Mouse (Mus musculus): Measurements from ENCODE around the gene Slc12a3. TPM values are rescaled to one million over a fixed set of nuclear protein-coding genes. Genes with fewer than 3 reads are reported as not detected.

Gene Slc12a3
- polyA plus RNA-seq, 1 experiment from 2014 or later = 0.08 TPM

- Histone ChIP-seq H3K9ac (ENCODE audit: low read length) (peak overlapping the region; percentile 95), H3K4me3 (ENCODE audit: low read length) (peak overlapping the region; percentile 87), H3K27me3 (ENCODE audit: control insufficient read depth, insufficient read depth, low read depth, low read length) (no peaks in the 10 kb centered on the region), H3K4me1 (replicated peaks; ENCODE audit: control insufficient read depth, insufficient read depth, low read length) (peaks cover 8% of the 10 kb centered on the region), H3K27ac (ENCODE audit: low read length) (peak overlapping the region; percentile 95), H3K4me2 (ENCODE audit: low read depth, low read length) (peak overlapping the region; percentile 93), H3K9me3 (ENCODE audit: control insufficient read depth, low read length) (no peaks in the 10 kb centered on the region), H3K36me3 (ENCODE audit: control insufficient read depth, insufficient read depth, low read length) (peaks cover 36% of the 10 kb centered on the region)
- 14% methylated on average over 6 of the region's 6 CpGs for WGBS
- ATAC-seq (ENCODE audit: low read depth) = no peak
Measured at GRCm38 (mm10) chr8:94387785-94388184, 58.8 kb downstream of the Slc12a3 start.

DNA sequence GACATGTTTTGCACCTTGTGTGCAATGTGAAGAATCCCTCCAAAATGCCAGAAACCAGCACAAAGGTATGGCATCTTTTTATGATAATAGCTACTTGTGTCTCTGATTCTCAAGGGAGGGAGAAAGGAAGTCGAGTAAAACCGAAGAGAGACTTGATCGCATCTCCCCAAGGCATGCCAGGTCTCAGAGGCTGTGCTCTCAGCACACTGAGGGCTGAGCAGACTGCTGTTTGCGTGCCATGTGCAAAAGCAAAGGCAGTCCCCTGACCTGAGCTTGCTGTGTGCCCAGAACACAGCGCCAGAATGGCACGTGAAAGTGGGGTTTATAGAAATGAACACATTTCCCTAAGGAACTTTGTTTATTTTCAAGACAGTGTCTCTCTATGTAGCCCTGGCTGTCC, 60.5 kb downstream of the Slc12a3 start:
- H3K36me3 ChIP-seq (ENCODE audit: control insufficient read depth, insufficient read depth, low read length) = peaks cover 48% of the 10 kb centered on the region
- H3K4me3 ChIP-seq (ENCODE audit: low read length) = no peak overlapping the region
- no peak for ATAC-seq (ENCODE audit: low read depth)
- H3K27ac ChIP-seq (ENCODE audit: low read length) = no peak overlapping the region
- H3K27me3 ChIP-seq (ENCODE audit: control insufficient read depth, insufficient read depth, low read depth, low read length) = no peaks in the 10 kb centered on the region
- no peak overlapping the region for H3K4me2 ChIP-seq (ENCODE audit: low read depth, low read length)
- WGBS = 89% methylated on average over 6 of the region's 6 CpGs
- no peak overlapping the region for H3K9ac ChIP-seq (ENCODE audit: low read length)
- peaks cover 8% of the 10 kb centered on the region for H3K4me1 ChIP-seq (replicated peaks; ENCODE audit: control insufficient read depth, insufficient read depth, low read length)
- H3K9me3 ChIP-seq (ENCODE audit: control insufficient read depth, low read length) = no peaks in the 10 kb centered on the region

DNA sequence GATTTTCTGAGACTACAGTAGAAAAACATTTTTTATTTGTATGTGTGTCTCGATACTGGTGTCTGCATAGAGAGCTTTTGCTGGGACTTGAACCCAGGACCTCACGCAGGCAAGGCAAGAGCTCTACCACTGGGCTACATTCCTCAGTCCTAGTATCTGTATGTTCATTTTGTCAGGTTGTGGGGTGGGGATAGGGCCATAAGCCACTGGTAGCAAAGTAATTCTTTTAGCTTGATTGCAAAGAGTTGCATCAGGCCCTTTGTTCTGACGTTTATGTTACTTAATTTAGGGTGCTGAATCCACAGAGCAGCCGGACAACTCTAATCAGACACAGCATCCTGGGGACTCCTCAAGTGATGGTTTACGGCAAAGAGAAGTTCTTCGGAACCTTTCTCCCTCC, 61.4 kb downstream of the Slc12a3 start:
- ATAC-seq (ENCODE audit: low read depth) = no peak
- Histone ChIP-seq H3K36me3 (ENCODE audit: control insufficient read depth, insufficient read depth, low read length) (peaks cover 57% of the 10 kb centered on the region), H3K4me3 (ENCODE audit: low read length) (no peak overlapping the region), H3K9me3 (ENCODE audit: control insufficient read depth, low read length) (no peaks in the 10 kb centered on the region), H3K4me2 (ENCODE audit: low read depth, low read length) (no peak overlapping the region), H3K27me3 (ENCODE audit: control insufficient read depth, insufficient read depth, low read depth, low read length) (no peaks in the 10 kb centered on the region), H3K4me1 (replicated peaks; ENCODE audit: control insufficient read depth, insufficient read depth, low read length) (peaks cover 8% of the 10 kb centered on the region), H3K27ac (ENCODE audit: low read length) (no peak overlapping the region), H3K9ac (ENCODE audit: low read length) (no peak overlapping the region)
- WGBS = 93% methylated on average over 6 of the region's 6 CpGs

DNA sequence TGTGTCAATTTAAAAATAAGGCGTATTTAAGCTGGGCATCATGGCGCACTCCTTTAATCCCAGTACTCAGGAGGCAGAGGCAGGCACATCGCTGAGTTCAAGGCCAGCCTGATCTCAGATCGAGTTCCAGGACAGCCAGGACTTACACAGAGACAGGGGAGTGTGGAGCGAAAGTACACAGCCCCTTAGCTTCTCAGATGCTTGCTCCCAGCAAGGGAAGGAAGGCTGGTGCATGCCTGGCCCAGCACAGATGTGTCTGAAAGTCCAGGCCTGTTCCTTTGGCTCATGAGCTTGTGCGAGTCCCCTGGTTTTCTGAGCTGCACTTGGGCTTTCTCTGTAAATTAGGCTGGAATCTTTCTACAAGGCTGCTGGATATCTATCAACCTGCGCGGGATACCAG, 61.9 kb downstream of the Slc12a3 start:
- no peak overlapping the region for H3K4me2 ChIP-seq (ENCODE audit: low read depth, low read length)
- no peak overlapping the region for H3K27ac ChIP-seq (ENCODE audit: low read length)
- ATAC-seq (ENCODE audit: low read depth) = no peak
- H3K4me3 ChIP-seq (ENCODE audit: low read length) = no peak overlapping the region
- H3K4me1 ChIP-seq (replicated peaks; ENCODE audit: control insufficient read depth, insufficient read depth, low read length) = peaks cover 8% of the 10 kb centered on the region
- H3K36me3 ChIP-seq (ENCODE audit: control insufficient read depth, insufficient read depth, low read length) = peaks cover 62% of the 10 kb centered on the region
- H3K9me3 ChIP-seq (ENCODE audit: control insufficient read depth, low read length) = no peaks in the 10 kb centered on the region
- 96% methylated on average over 8 of the region's 8 CpGs for WGBS
- H3K9ac ChIP-seq (ENCODE audit: low read length) = no peak overlapping the region
- no peaks in the 10 kb centered on the region for H3K27me3 ChIP-seq (ENCODE audit: control insufficient read depth, insufficient read depth, low read depth, low read length)

GRCm38 (mm10) chr8:94392147-94392546, 63.1 kb downstream of the Slc12a3 start:
- Histone ChIP-seq H3K4me3 (ENCODE audit: low read length) (no peak overlapping the region), H3K9ac (ENCODE audit: low read length) (no peak overlapping the region), H3K27me3 (ENCODE audit: control insufficient read depth, insufficient read depth, low read depth, low read length) (no peaks in the 10 kb centered on the region), H3K27ac (ENCODE audit: low read length) (no peak overlapping the region), H3K9me3 (ENCODE audit: control insufficient read depth, low read length) (no peaks in the 10 kb centered on the region), H3K36me3 (ENCODE audit: control insufficient read depth, insufficient read depth, low read length) (peaks cover 62% of the 10 kb centered on the region), H3K4me2 (ENCODE audit: low read depth, low read length) (no peak overlapping the region), H3K4me1 (replicated peaks; ENCODE audit: control insufficient read depth, insufficient read depth, low read length) (peaks cover 8% of the 10 kb centered on the region)
- 82% methylated on average over 12 of the region's 12 CpGs for WGBS
- no peak for ATAC-seq (ENCODE audit: low read depth)

DNA sequence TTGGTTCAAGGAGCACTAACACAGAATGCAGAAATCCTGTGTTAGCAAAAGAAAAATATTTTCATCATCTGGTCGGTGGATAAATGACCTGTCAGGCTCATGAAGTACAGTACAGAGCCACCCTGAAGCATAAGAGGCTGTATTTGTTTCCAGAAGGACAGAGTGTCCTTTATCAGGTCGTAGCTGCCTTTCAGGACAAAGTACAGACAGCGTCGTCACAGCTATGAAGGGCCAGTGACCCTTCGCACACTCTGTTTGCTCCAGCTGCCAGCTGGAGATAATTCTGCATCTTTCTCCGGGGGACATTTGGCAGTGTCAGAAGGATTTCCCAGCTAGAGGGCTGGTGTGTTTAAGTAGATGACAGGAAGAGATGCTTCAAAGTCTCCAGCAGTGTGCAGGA, 63.6 kb downstream of the Slc12a3 start:
- peaks cover 62% of the 10 kb centered on the region for H3K36me3 ChIP-seq (ENCODE audit: control insufficient read depth, insufficient read depth, low read length)
- no peaks in the 10 kb centered on the region for H3K9me3 ChIP-seq (ENCODE audit: control insufficient read depth, low read length)
- H3K9ac ChIP-seq (ENCODE audit: low read length) = no peak overlapping the region
- no peak overlapping the region for H3K27ac ChIP-seq (ENCODE audit: low read length)
- H3K4me2 ChIP-seq (ENCODE audit: low read depth, low read length) = no peak overlapping the region
- H3K4me1 ChIP-seq (replicated peaks; ENCODE audit: control insufficient read depth, insufficient read depth, low read length) = peaks cover 7% of the 10 kb centered on the region
- H3K27me3 ChIP-seq (ENCODE audit: control insufficient read depth, insufficient read depth, low read depth, low read length) = no peaks in the 10 kb centered on the region
- 51% methylated on average over 6 of the region's 6 CpGs for WGBS
- ATAC-seq (ENCODE audit: low read depth) = no peak
- H3K4me3 ChIP-seq (ENCODE audit: low read length) = no peak overlapping the region

- WGBS = 80% methylated on average over 6 of the region's 6 CpGs
- H3K27ac ChIP-seq (ENCODE audit: low read length) = no peak overlapping the region
- H3K9me3 ChIP-seq (ENCODE audit: control insufficient read depth, low read length) = no peaks in the 10 kb centered on the region
- no peak overlapping the region for H3K4me2 ChIP-seq (ENCODE audit: low read depth, low read length)
- no peaks in the 10 kb centered on the region for H3K27me3 ChIP-seq (ENCODE audit: control insufficient read depth, insufficient read depth, low read depth, low read length)
- no peak for ATAC-seq (ENCODE audit: low read depth)
- no peak overlapping the region for H3K9ac ChIP-seq (ENCODE audit: low read length)
- H3K4me3 ChIP-seq (ENCODE audit: low read length) = no peak overlapping the region
- H3K4me1 ChIP-seq (replicated peaks; ENCODE audit: control insufficient read depth, insufficient read depth, low read length) = no peaks in the 10 kb centered on the region
- H3K36me3 ChIP-seq (ENCODE audit: control insufficient read depth, insufficient read depth, low read length) = peaks cover 44% of the 10 kb centered on the region
Measured at GRCm38 (mm10) chr8:94395851-94396540, 67.0 kb downstream of the Slc12a3 start.

GRCm38 (mm10) chr8:94396964-94397657, 68.1 kb downstream of the Slc12a3 start:
- ATAC-seq (ENCODE audit: low read depth) = peak; percentile 76

GRCm38 (mm10) chr8:94398587-94398986, 69.6 kb downstream of the Slc12a3 start:
- H3K27ac ChIP-seq (ENCODE audit: low read length) = no peak overlapping the region
- no peak overlapping the region for H3K4me3 ChIP-seq (ENCODE audit: low read length)
- no peak for ATAC-seq (ENCODE audit: low read depth)
- no peak overlapping the region for H3K9ac ChIP-seq (ENCODE audit: low read length)
- H3K4me1 ChIP-seq (replicated peaks; ENCODE audit: control insufficient read depth, insufficient read depth, low read length) = no peaks in the 10 kb centered on the region
- H3K27me3 ChIP-seq (ENCODE audit: control insufficient read depth, insufficient read depth, low read depth, low read length) = no peaks in the 10 kb centered on the region
- 67% methylated on average over 6 of the region's 6 CpGs for WGBS
- H3K4me2 ChIP-seq (ENCODE audit: low read depth, low read length) = no peak overlapping the region
- H3K9me3 ChIP-seq (ENCODE audit: control insufficient read depth, low read length) = no peaks in the 10 kb centered on the region
- peaks cover 23% of the 10 kb centered on the region for H3K36me3 ChIP-seq (ENCODE audit: control insufficient read depth, insufficient read depth, low read length)

More at GRCm38 (mm10) chr8:94396964-94397657, 68.1 kb downstream of the Slc12a3 start:
- Histone ChIP-seq H3K36me3 (ENCODE audit: control insufficient read depth, insufficient read depth, low read length) (peaks cover 33% of the 10 kb centered on the region), H3K4me2 (ENCODE audit: low read depth, low read length) (no peak overlapping the region), H3K4me3 (ENCODE audit: low read length) (no peak overlapping the region), H3K9ac (ENCODE audit: low read length) (no peak overlapping the region), H3K27me3 (ENCODE audit: control insufficient read depth, insufficient read depth, low read depth, low read length) (no peaks in the 10 kb centered on the region), H3K4me1 (replicated peaks; ENCODE audit: control insufficient read depth, insufficient read depth, low read length) (no peaks in the 10 kb centered on the region), H3K27ac (ENCODE audit: low read length) (no peak overlapping the region), H3K9me3 (ENCODE audit: control insufficient read depth, low read length) (no peaks in the 10 kb centered on the region)
- WGBS = 55% methylated on average over 11 of the region's 11 CpGs

Data from lung, embryonic 16.5 days (tissue).